Mouse (Mus musculus) CH12F3 (cell line): ENCODE results near the gene Rabggta.
"Not testable (repeated sequence)": the region's sequence is repeated elsewhere in the genome, so short reads cannot be mapped to it uniquely, and the experiment has no call there.

Source experiments
- in situ Hi-C: fragments of 300-500 bp; cut with MboI; formaldehyde crosslinking; loops from 2 replicates; pipeline ENCODE4 v1.14.3; 2020; ENCODE audit warnings: low sequenced_read_pairs

Rabggta gene

DNA sequence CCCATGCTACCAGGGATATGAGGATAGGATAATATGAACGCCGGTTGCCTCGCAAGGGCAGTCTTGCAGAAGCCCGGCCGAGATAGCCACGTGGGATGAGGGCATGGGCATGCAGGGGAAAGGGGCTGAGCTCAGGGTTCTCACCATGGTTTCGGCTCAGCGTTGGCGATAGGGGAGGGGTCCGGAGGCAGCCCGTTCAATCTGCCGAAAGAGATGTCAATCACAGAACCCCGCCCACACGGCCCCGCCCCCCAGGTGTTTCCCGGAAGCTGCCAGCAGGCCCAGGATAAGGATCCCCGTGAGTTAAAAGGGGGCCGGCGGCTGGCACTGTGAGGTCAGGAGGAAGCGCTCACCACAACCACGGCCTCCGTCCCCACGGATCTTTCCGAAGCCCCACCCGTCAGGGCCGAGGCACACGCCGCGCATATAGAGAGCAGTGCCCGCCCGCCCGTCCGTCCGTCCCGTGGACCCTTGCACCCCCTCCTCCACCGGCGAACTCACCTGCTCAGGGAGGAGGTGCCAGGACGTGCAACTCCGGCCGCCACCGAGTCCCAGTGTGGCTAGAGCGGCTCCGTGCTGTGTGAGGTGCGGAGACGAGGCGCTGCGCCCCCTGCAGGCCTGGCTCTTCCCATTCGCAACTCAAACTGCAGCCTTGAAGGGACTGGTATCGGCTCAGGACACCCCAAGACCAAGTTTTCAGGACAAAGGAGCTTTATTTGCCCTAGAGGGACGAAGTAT lies at the start of gene Rabggta:
Rabggta (minus strand) TSS at position 564 of the 738 bp plus-strand sequence.
- in situ Hi-C loops: no loop called here

DNA sequence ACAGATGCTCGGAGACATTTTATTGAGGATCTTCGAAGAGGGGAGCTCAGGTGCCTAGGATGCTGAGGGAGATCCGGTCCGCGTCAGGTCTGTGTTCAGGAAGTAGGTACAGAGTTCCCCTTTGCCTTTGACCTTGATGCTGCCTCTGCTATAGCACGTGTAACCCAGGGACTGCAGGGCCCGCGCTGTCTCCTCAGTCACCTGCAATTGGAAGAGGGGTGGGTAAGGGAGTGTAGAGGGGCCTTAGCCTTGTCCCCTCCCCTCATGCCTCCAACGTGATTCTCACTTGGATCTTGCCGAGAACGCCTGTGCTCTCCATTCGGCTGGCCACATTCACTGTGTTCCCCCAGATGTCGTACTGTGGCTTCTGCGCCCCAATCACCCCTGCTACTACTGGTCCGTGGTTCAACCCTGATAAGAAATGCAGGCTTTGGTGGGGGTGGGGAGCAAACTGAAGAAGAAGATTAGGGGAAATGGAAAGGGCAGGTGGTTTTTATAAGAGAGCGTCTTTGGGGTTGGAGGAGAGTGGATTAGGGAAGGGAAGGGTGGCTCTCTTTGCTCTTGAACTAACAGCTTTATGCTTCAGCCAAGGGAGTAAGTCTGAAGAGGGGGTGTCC lies 47.1 kb upstream of the Rabggta start:
- in situ Hi-C loops: no loop called here

DNA sequence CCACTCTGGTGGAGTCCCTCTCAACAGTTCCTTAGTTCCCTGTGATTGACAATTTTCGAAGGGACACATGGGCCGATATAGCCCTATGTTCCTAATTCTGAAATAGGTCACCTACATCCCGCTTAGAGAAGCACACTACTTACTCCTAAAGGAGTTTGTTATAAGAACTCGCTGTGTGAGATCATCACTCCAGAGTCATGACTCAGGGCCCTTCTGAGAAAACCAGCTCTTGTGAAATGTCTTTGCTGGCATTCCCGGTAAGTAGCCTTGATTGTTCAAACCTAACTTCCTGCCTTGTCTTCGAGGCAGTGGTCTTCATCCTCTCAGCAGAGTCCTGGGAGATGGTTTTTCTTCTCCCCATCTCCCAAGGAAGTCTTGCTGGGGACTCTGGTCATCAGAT lies 46.5 kb upstream of the Rabggta start:
- in situ Hi-C loops: no loop called here

GRCm38 (mm10) chr14:55767519-55768414 lies 45.7 kb upstream of the Rabggta start:
- in situ Hi-C loops: no loop called here

GRCm38 (mm10) chr14:55765696-55766095 lies 43.6 kb upstream of the Rabggta start, which contains the start of gene Ltb4r1:
Gene Ltb4r1 (plus strand): TSS chr14:55765962.
- in situ Hi-C loops: no loop called here

- in situ Hi-C loops: no loop called here
Observed at GRCm38 (mm10) chr14:55763166-55763565, 41.1 kb upstream of the Rabggta start.

DNA sequence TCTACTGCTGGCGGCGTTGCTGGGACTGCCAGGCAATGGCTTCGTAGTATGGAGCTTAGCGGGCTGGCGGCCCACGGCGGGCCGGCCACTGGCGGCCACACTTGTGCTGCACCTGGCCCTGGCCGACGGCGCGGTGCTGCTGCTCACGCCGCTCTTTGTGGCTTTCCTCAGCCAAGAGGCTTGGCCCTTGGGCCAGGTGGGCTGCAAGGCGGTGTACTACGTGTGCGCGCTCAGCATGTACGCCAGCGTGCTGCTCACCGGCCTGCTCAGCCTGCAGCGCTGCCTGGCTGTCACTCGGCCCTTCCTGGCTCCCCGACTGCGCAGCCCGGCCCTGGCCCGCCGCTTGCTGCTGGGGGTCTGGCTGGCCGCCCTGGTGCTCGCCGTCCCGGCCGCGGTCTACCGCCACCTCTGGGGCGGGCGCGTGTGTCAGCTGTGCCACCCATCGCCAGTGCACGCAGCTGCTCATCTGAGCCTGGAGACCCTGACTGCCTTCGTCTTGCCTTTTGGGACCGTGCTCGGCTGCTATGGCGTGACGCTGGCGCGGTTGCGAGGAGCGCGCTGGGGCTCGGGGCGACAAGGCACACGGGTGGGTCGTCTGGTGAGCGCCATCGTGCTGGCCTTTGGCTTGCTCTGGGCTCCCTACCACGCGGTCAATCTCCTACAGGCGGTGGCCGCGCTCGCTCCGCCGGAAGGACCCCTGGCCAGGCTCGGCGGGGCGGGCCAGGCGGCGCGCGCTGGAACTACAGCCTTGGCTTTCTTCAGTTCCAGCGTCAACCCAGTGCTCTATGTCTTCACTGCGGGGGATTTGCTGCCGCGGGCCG lies 40.1 kb upstream of the Rabggta start:
- in situ Hi-C loops: no loop called here

DNA sequence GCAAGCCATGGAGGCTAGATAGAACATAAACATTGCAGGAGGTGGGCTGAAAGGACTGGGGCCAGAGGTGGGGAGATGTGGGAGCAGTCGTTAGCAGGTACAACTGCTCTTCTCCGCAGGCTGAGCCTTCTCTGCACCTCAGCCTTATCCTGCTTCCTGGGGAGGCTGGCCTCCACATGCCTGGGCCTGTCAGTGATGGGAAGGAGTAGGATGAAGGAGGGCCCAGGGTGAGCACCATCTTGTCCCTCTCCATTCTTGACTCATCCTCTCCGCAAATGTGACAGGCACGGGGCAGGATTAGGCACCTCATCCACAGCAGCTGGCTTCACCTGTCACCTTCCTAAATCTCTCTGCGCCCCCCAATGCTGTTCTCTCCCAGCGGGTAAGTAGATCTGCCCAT lies 39.1 kb upstream of the Rabggta start, which contains the start of gene Ltb4r2:
Ltb4r2 (plus strand) TSS at position 266 of the 400 bp plus-strand sequence.
- in situ Hi-C loops: no loop called here

DNA sequence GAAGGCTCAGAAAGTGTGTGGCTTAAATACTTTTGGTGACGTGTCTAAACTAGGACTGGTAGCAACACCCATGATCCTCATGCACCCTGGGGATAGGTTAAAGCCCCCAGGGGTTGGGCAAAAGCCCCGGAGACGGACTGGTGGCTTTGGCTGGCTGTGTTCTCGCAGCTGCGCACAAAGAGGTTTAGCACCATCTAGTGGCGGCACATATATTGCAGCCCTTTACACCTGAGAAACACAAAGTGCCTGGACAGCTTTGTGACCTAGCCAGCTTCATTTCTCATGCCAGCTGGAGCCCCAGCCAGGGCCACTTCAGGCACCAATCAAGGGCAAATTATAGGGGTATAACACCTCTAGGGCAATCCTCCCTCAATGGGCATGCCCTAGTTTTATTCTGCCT lies 38.1 kb upstream of the Rabggta start:
- in situ Hi-C loops: not testable (repeated sequence)

DNA sequence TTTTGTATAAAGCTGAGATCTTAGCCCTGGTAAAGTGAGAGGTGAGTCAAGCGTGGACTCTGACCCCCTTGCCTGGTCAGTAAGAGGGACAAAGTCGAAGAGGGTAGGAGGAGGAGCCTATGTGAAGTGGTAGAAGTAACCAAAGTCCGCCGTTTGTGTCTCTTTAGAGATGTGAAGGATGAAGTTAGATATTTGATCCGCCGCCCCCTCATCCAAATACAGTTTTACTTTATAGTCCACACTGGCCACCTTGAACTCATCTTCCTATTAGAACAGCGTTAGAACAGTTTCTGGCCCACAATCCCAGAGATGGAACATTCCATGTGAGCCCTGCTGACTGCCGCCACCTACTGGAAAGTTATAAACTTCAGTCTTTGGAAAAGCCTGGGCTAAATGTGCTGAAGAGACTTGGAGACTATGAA lies 36.3 kb upstream of the Rabggta start, which contains the start of gene Cideb:
Cideb (minus strand) TSS at position 96 of the 422 bp plus-strand sequence.
- in situ Hi-C loops: loop anchor here (10.0 kb wide), 1 partner anchor 74 kb away; the partner anchor contains the start of gene Tinf2

- in situ Hi-C loops: loop anchor here (10.0 kb wide), 1 partner anchor 73 kb away; the partner anchor contains the start of gene Tinf2
Observed at GRCm38 (mm10) chr14:55757566-55757965, 35.5 kb upstream of the Rabggta start.

DNA sequence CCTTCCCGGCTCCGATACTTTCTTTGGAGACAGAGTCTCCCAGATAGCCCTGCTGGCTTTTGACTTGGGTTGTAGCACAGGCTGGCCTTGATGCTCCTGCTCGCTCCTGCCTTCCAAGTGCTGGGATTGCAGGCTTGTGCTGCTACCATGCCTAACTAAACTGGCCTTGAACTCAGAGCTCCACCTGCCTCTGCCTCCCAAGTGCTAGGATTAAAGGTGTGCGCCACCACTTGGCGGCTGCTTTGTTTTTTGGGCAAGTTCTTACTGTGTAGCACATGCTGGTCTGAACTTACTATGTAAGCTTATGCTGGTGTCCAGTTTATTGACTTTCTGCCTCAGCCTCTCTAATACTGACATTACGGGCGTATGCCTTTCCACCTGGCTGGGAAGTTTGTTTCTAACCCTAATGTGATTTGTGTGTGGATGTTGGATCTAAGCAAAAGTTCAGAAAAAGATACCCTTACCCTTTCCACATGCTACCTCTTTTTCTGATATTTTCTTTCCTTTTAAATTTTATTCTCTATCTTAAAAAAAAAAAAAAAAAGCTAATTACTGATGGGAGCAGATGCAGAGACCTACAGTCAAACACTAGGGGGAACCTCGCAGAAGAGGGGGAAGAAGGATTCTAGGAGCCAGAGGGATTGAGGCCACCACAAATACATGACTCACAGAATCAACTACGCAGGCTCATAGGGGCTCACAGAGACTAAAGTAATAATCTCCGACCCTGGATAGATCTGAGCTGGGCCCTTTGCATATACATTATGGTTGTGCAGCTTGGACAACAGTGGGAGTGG lies 25.2 kb upstream of the Rabggta start:
- in situ Hi-C loops: no loop called here

- in situ Hi-C loops: no loop called here
Observed at GRCm38 (mm10) chr14:55745861-55746237, 23.8 kb upstream of the Rabggta start.

DNA sequence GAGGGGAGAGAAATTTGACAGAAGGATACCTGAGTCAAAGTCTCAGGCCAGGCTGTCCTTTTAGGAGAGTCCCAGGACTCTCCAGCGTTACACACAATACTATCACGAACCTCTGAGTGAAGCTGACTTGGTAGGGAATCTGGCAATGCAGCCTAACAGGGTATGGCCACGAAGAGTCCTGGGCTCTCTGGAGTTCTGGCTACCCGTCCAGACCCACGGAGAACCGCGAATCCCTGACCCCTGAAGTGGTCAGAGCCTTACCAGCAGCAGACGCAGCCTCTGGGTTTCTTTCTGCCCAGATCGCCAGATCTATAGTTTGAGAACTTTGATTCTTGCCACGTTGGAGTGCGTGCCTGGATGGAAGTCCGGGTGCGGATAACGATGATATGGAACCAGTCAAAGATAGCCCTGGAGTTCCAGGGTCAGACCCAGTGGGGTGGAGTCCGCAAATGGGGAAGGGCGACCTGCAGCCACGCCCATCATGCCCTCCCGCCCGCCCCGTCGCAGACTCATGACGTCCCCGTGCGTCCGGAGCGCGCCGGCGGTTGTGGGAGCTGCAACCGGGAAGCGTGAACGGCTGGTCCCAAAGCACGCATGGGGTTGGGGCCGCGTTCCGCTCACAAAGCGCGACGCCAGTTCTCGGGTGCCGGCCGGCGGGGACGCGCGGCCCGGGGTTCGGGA lies 23.3 kb upstream of the Rabggta start, which contains the start of the genes Dhrs1 and Nop9:
Dhrs1 (minus strand) TSS at position 511 of the 681 bp plus-strand sequence.
Nop9 (plus strand) TSS at position 514 of the 681 bp plus-strand sequence.
- in situ Hi-C loops: no loop called here

DNA sequence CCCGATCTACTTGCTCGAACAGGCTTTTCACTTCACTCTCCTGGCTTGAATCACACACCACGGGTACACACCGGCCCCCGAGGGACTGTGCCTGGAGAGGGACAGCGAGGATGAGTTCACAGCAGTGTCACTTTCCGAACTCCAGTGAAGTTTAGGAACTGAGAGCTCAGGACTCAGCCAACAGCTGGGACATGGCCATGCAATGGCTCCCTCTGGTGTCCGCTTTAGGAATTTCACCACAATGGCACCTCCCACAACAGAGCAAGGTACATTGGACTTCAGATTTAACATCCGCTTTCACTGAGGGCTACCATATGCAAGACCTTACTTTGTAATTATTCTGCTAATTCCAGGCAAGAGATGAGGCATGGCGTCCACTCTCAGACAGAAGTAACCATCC lies 21.6 kb upstream of the Rabggta start:
- in situ Hi-C loops: no loop called here

DNA sequence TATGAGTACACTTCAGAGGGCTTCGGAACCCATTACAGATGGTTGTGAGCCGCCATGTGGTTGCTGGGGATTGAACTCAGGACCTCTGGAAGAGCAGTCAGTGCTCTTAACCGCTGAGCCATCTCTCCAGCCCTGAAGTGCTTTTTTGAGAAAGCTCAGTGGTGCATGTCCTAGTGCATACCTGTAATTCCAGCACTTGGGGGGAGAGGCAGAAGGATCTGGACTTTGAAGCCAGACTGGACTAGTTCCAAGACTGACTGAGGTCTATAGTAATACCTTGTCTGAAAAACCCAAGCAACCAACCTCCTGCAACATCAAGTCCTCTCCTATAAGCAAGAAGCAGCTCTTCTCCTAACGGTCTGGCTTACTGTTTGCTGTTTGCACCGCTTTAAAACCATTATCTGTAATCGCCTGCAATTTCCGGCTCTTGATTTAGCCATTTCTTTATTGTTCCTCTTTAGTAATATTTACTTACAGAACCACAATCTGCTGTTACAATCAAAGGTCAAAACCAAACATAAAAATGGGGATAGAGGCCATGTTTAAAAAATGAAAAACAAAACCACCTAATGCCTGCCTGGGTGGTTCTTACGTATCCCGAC lies 15.1 kb upstream of the Rabggta start:
- in situ Hi-C loops: no loop called here

- in situ Hi-C loops: no loop called here
Observed at GRCm38 (mm10) chr14:55735758-55736157, 13.7 kb upstream of the Rabggta start.

GRCm38 (mm10) chr14:55735334-55735733 lies 13.3 kb upstream of the Rabggta start:
- in situ Hi-C loops: no loop called here
